Mouse (Mus musculus): ENCODE measurements around the gene Kdf1.
A peak's percentile ranks its signal among the peaks of the same experiment; 100 is the strongest.

Kdf1 gene

DNA sequence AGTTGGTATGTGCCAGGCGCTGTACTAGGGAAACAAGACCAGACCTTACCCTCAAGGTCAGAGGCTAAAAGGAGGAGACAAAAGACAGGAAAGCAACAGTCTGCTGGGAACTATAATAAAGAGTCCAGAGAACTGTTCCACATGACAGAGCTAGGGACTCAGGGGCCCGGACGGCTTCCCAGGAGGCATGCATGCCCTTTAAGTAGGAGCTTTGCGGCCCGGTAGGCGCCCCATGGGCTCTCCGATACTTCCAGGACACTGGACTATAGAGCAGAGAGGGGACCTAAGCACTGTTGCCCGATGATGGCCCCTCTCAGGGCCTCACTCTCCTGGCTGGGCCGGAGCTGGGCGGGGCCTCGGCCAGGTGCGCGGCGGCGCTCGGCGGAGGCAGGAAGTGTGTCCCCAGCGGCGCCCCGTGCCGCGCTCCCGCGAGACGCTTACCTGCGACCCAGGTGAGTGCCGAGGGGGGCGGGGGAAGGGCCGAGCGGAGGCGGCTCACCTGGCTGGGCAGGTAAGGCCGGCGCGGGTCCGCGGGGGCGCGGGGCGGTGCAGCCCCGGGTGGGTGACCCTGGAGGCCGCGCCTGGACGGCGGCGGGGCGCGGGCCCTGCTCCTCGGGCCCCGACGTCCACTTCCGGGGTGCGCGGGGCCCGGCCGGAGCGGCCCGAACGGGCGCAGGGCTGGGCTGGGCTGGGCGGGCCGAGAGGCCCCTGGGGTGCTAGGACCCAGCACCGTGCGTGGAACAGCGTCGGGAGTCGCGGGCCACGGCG lies at the start of gene Kdf1:
Gene Kdf1 (plus strand): TSS at position 363 of the 768 bp plus-strand sequence.
- DNase-seq, result no peak

DNA sequence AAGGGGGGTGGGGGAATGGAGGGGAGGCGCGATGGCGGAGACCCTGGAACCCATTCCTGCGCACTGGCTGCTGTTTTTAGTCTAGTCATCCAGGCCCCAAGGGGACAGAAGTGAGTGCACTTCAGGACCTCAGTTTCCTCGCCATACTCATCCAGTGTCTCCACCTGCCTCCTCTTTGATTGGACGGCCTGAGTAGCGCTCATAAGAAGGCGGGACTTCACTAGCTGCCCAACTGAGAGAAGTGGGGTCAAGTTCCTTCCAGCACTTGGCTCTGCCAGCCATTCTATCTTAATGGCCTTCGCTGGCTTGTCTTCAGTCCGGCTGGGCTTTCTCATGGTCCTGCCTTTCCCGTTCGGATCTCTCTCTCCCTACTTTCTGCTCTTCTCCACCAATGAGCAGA lies 49.6 kb upstream of the Kdf1 start:
- DNase-seq, result no peak

DNA sequence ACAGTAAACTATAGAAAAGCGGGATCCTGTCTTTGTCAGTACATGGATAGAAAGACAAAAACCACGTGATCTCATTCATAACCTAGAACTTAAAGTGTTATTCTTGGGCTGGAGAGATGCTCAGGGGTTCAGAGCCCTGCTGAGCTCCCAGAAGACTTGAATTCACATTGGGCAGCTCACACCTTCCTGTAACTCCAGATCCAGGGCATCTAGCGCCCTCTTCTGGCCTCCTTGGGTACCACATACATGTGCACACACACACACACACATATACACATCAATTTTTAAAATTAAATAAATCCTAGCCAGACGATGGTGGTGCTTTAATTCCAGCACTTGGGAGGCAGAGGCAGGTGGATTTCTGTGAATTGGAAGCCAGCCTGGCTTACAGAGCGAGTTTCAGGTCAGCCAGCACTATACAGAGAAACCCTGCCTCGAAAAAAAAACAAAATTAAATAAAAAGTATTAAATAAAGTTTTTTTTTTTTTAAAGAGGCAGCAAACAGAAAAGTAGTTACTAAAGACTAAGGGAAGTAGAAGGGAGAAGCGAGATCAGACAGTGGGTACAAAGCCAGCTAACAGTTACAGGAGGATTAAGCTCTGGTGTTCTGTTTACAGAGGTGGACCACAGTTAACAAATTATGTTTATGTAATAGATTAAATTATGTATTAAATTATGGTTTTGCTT lies 47.5 kb upstream of the Kdf1 start:
- DNase-seq, result no peak

DNA sequence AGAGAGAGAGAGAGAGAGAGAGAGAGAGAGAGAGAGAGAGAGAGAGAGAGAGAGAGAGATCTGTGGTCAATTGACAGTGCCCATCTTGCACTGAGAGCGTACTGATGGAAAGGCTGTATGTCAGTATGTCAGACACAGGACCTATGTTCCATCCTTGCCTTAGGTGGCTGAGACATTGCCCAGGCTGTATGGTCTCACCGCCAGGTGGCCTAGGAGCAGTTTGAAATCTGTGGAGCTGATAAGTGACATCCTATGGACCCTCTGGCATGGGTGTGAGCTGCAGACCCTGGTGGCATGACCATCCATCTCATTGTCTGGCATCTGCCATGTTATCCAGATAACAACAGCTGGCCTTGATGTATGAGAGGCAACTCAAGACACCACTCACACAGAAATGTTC lies 44.9 kb upstream of the Kdf1 start:
- DNase-seq, result no peak

DNA sequence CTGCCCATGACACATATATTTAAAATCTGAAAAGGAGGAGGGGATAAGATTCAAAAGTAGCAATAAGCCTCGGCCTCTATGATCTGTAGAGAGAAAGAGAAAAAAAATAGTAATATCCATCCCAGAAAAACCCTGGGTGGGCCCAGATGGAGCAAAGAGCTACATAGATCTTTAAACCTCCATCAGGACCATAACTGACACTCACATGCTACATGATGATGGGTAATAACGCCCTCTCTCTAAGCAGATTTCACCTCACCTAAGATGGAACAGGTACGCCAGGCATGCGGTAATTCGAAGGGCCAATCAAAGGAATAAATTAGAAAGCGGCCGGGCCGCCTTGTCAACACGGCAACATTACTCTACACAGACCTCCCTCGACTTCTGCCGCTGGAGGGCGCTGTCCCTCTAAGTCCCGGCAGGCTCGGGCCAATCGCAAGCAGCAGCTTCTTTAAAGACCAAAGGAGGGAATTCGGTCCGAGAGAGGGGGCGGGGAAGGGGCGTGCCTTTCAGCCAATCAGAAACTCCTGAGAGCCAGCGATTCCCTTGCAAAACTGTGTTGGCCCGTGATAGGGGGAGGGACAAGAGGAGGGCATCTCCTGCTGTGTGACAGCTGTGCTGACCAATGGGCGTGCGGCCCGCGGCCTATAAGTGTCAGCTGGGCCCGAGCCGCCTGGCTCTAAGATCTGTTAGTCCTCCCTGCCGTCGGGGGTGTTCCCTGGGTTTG lies 39.1 kb upstream of the Kdf1 start, which contains the start of gene Tent5b:
Gene Tent5b (plus strand): TSS at position 675 of the 727 bp plus-strand sequence.
- peak; percentile 94 for DNase-seq

DNA sequence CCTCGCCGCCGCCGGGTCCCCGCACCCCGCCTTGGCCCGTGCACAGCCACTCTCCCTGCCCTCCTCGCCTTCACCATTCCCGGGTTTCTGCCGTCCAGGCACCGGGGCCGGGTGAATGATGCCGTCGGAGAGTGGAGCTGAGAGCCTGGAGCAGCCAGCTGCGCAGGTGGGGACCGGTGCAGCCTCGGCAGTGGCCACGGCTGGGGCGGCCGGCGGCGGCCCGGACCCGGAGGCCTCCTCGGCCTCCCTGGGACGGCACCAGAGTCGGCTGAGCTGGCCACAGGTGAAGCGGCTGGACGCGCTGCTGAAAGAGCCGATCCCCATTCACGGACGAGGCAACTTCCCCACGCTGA lies 38.6 kb upstream of the Kdf1 start:
- no peak for DNase-seq

DNA sequence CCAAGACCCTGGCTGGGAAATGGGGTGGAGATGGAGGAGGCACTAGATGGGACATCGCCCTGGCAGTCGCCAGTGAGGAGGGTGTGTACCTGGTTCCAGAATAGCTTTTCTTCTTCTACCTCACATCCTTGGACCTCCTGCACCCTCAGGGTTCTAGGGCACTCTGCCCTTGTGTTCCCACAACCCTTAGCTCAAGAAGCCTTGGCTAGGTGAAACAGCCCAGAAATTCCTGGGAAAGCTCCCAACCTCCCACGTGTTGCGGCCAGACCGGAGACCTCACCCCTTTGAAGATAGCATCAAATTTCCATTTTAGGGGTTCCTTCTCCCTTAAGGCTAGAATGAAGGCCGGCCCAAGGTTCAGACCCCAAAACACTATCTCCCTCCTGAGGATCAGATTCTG lies 38.0 kb upstream of the Kdf1 start:
- no peak for DNase-seq

DNA sequence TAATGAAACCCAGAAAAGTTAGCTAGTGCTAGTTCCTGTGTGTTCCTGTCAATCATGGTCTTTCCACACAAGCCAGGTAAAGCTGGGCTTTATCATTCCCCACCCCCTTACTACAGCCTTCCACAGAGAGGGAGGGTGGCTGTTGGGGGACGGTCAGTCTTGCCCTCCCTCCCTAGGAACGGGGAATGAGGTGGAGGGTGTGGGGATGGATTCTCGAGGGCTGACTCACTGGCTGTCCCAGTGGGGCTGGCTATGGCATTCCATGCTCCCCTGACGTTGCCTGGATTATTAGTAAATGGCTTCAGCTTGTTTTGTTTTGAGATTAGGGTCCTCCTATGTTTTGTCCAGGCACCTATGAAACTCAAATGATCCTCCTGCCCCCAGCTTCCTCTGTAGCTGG lies 37.3 kb upstream of the Kdf1 start:
- no peak for DNase-seq

DNA sequence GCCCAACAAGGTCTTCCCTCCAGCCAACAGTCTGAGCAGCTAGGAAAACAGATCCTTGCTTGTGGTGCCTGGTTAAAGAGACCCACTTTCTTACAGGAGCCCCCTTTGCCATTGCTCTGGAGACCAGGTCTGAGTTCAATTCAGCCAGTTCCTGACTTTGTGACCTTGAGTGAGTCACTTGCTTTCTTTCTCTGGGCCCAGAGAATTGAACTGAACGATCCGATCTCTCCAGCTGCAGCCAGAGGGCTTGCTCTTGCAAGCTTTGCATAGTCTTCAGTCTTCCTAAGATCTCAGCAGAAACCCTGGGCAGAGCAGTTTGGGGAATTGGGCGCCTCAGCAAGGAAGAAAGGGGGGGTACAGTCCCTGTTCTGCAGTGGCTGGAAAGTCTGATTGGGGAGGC lies 36.3 kb upstream of the Kdf1 start:
- no peak for DNase-seq

DNA sequence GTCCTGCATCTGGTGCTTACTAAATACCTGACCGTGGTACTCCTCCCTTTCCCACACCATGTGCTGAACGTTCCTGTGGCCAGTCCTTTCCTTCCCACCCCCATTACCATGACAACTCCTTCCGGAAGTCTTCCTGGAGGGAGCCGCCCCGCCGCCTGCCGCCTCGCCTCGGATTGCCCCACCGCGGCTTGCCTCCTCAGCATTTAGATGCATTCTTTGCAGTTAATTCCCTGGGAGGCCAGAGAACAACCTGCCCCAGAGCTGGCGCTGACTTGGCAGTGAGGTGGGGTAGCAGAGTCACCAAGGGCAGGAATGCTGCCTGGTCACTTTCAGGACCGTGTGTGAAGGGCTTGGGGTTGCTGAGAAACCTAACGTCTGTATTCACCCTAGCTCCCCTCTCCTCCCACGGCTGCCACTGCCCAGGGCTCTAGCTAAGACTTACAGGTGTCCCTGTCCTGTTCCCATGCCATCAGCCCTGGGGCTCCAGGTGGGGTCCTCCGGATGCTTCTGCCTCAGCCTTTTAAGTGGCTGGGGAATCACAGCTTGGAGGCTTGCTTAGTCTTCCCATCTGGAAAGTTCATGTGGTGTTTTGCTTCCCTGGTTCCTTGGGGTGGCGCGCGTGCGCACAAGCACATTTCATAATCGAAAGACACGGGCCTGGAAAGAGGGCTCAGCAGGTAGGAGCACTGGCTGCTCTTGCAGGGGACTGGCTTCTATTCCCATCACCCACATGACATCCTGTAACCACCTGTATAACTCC lies 34.3 kb upstream of the Kdf1 start:
- no peak for DNase-seq

DNA sequence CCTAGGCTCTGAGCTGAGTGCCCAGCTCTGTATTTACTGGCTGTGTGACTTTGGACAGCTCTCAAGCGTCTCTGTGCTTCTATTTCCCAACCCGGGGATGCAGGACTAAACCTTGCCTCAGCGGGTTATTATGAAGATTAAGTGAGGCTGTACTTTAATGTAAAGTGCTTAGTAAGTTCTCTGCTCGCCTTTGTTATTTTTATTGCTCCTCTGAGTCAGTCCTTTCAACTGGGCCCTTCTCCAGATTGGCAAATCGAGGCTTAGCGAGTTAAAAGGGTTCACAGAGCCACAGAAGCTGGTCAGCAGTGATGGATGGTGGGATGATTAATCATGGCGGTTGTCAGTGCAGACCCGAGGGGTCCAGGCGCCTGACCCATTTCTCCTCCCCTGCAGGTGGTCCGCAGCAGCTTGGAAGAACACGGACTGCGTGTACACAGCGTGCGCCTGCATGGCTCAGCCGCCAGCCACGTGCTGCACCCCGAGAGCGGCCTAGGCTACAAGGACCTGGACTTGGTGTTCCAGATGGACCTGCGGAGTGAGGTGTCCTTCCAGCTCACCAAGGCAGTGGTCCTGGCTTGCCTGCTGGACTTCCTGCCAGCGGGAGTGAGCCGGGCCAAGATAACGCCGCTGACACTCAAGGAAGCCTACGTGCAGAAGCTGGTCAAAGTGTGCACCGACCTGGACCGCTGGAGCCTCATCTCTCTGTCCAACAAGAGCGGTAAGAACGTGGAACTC lies 32.9 kb upstream of the Kdf1 start:
- DNase-seq, result peak; percentile 16

DNA sequence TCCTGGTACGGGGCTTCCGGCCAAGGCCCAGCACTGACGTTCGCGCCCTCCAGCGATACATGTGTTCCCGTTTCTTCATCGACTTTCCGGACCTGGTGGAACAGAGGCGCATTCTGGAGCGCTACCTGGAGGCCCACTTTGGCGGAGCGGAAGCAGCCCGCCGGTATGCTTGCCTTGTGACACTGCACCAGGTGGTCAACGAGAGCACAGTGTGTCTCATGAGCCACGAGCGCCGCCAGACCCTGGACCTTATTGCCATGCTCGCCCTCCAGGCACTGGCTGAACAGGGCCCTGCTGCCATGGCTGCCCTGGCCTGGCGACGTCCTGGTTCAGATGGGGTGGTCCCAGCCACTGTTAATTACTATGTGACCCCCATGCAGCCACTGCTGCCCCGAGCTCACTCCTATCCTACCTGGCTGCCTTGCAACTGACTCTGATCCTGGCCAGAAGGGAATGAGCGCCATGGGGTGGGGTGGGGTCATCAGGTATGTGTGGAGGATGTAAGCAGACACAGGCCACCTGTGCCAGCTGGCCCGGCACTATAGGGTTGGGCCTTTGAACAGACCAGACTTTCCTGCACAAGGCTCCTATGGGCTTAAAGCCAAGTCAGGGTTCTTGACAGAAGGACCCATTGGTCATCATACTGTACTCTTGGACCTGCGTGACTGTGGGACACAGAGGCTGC lies 31.9 kb upstream of the Kdf1 start:
- DNase-seq, result peak; percentile 8

DNA sequence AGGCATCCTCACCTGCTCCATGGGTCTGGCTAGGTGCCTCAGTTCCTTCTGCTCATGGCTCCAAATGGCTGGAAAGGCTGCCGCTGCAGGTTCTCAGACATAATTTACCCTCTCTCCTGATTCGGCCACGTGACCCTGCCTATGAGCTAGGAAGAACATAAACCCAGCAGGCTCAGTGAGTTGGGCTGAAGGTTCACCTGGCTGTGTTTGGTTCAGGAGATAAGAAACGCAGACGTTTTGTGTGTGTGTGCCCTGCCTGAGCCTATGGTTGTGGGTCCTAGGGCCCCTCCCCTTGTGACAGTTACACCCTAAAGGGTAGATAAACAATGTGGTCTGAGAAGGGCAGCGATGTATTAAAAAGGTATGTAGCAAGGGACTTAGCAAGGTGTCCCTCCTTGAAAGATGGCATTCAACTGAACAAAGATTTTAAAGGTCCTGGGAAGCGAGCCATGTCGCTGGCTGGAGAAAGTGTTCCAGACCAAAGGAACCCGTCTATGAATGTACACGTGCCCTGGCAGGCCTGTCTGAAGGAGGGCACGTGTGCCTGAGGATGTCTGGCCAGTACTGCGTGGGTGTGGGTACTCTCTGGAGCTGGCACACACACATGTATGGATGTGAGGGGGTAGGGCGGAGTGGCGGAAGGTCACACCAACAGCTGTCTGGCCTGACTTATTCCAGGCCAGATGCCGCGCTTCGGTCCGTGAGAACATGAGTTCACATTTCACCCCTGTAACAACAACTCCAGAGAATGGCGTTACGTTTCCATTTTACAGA lies 30.0 kb upstream of the Kdf1 start:
- peak; percentile 7 for DNase-seq

DNA sequence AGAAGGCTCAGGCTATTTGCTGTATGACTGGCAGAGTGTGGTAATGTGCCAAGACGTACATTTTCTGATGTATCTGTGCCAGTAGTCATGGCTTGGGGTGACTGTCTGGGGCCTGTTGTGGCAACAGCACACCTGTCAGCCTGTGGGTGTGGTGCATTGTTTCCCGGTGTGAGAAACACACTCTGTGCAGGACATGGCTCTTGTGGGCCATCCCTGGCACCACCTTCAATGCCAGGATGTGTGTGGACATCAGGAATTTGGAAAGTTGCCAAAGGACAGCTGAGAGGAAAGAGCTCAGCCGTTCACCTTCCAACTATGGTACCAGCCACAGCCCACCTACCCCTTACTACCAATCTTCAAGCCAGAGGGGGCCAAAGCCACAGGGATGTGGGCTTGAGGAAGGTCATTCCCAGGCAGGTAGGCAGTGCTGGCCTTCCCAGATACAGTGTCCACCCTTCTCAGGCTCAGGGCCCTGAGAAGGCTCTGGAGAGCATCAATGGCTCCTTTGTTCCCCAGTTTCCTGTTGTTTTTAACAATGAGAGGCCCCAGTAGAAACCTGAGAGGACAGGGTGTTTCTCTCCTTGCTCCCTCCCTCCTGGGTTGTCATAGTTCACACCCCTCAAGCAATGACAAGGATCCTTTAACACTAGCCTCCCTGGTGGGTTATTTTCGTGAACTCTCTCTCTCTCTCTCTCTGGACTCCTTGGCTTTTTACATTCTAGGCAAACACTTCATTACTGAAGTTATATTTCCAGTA lies 29.1 kb upstream of the Kdf1 start:
- DNase-seq, result peak; percentile 17

DNA sequence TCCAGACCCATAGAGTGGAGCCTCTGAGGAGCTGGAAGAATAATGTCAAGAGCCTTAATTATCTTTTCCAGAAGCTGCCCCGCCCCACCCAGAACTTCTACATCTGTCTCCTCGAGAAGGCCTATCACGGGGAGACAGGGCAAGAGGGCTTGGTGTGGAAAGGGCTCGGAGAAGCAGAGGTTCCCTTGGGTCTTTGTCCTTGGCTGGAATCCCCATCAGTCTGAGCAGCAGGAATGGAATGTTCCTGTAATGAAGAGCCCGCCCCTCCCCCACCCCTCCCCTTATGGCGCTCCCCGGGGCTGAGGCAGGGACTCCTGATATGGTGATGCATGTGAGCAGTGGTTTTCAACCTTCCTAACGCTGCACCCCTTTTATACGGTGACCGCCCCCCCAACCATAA lies 27.0 kb upstream of the Kdf1 start:
- DNase-seq, result peak; percentile 15

DNA sequence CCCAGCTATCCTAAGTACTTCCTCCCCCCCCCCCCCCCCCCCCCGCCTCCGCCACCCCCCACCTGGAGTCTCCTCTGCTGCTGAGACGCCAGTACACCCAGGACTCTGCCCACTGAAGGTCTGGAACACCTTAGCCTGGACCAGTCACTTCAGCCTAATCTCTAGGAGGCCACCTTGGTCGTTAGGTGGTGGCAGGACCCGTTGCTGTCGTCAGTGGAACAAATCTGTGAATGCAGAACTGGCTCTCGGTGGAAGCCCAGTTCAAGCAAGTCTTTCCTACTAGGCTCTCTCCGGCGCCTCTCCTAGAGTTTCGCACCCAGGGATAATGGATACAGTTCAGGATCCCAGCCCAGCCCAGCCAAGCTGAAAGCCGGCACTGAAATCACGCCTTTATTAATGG lies 24.9 kb upstream of the Kdf1 start:
- peak; percentile 34 for DNase-seq

DNA sequence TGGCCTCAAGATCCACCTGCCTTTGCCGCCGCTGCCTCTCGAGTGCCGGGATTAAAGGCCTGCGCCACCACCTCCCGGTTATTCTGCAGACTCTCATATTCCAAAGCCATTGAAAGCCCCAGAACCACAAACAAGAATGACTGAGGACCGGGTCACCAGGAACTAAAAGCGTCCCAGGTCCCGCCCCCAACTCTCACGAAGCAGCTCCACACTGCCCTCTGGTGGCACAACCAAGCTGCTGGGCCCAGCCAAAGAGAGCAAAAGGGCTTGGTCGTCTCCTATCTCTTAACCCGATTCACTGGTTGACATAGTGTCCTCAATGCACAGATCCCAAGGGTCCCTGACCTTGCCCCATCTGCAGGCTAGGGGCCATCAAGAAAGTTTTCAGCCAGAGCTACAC lies 24.3 kb upstream of the Kdf1 start:
- DNase-seq, result peak; percentile 88

DNA sequence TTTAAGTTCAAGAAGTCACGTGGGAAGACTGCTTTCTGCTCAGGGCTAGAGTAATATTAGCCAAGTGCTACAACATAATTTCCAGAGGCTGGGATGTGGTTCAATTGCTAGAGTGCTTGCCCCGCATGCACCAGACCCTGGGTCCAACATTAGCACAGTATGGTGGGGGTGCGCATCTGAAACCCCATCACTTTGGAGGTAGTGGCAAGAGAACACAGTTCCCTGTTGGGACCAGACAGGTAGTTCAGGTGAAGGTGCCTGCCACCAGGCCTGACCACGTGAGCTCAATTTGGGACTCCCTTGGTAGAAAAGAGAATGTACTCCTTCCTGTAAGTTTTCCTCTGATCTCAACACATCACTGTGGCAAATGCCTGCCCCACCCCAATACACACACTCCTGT lies 23.9 kb upstream of the Kdf1 start:
- DNase-seq, result no peak

DNA sequence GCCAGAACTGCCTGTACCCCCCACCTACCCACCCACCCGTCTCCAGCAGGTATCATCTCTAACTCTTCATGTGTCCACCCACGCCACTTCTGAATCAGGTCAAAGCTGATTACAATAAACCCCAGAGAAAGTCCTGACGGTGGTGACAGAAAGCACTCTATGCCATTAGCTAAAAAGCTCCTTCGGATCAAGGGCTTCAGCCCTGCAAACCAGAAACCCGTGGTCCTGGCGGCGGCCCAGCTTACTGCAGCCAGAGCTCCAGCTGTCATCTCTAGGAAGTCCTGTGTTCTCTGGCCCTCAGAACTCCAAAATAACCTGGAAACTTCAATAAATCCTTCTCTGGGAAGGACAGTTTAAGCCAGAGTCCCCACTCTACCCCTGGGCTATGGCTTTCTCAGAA lies 23.1 kb upstream of the Kdf1 start:
- DNase-seq, result peak; percentile 67

DNA sequence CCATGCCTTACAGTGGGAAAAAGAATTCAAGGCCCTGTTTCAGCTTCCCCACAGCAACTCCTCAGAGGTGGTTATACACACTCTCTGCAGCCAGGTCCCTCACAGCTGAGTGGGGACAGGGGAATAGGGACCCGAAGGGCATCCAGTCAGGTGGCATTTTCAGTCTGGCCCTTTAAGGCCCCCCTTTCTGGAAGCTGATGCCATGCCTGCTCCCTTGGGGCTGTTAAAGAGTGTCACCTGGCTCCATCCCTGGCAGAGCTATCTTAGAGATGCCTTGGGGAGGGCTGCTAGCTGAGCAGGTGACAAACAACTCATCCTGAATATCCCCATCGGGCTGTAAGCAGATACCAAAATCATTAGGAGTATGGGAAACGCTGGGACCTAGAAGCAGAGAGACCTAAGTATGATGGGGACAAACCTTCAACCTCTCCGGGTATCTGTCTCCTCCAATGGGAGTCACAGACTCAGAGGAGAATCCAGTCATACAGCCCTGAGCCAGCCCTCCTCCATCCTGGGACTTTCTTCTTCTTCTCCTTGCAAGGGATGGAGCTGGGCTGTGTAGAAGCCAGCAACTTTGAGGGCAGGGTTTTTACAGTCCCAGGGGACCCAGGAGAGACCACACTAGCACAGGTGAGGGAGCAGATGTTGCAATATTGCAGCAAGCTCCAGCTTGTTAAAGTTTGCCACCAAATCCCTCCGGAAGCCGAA lies 21.9 kb upstream of the Kdf1 start:
- peak; percentile 59 for DNase-seq
